Mouse (Mus musculus) stomach, embryonic 14.5 days (tissue): Measurements from ENCODE around the gene Erp27. TPM values are rescaled to one million over a fixed set of nuclear protein-coding genes. Genes with fewer than 3 reads are reported as not detected.
A peak's percentile ranks its signal among the peaks of the same experiment; 100 is the strongest.

Source experiments
- ATAC-seq: fragments of 200-750 bp; cut with Nextera tagmentation; 2 replicates; pipeline ENCODE4 v1.8.0; 2017; ENCODE audit warnings: low read depth, moderate TSS enrichment; ENCODE audit not compliant: insufficient number of reproducible peaks, insufficient read depth, low FRiP score
- H3K27ac ChIP-seq: fragments of 300-500 bp; sonication (generic); 2 replicates; pipeline ENCODE4 v1.5.1; 2014; ENCODE audit warnings: mild to moderate bottlenecking, low read length, moderate library complexity, mixed read lengths
- H3K27me3 ChIP-seq: fragments of 300-500 bp; sonication (generic); 2 replicates; pipeline ENCODE4 v1.6.1; 2014; ENCODE audit warnings: low read length, control low read depth, mixed read lengths; ENCODE audit not compliant: control insufficient read depth, insufficient read depth
- H3K36me3 ChIP-seq: fragments of 300-500 bp; sonication (generic); 2 replicates; pipeline ENCODE4 v1.6.1; 2014; ENCODE audit warnings: mild to moderate bottlenecking, control low read depth, low read length, moderate library complexity, mixed read lengths; ENCODE audit not compliant: control insufficient read depth, insufficient read depth
- H3K4me1 ChIP-seq: fragments of 300-500 bp; sonication (generic); 2 replicates; pipeline ENCODE4 v1.6.1; 2014; ENCODE audit warnings: low read length, control low read depth, mixed read lengths; ENCODE audit not compliant: control insufficient read depth, insufficient read depth
- H3K4me2 ChIP-seq: fragments of 300-500 bp; sonication (generic); replicated peaks from 2 replicates; pipeline ENCODE4 v1.6.1; 2014; ENCODE audit warnings: low read depth, low read length, control low read depth
- H3K4me3 ChIP-seq: fragments of 300-500 bp; sonication (generic); 2 replicates; pipeline ENCODE4 v1.5.1; 2014; ENCODE audit warnings: low read depth, low read length, control low read depth
- H3K9ac ChIP-seq: fragments of 300-500 bp; sonication (generic); replicated peaks from 2 replicates; pipeline ENCODE4 v1.6.1; 2014; ENCODE audit warnings: low read depth, mild to moderate bottlenecking, control low read depth, low read length, moderate library complexity, mixed read lengths
- H3K9me3 ChIP-seq: fragments of 300-500 bp; sonication (generic); 2 replicates; pipeline ENCODE4 v1.6.1; 2016; ENCODE audit warnings: low read depth, low read length, control low read depth; ENCODE audit not compliant: control insufficient read depth
- WGBS: fragments of 180-500 bp; shearing (Covaris S2); extraction: QIAGEN DNeasy Blood & Tissue Kit; methylation state at CpG from one replicate; pipeline ENCODE4 v1.1.7; 2014; 5-methylcytosine and 5-hydroxymethylcytosine counted together
- polyA plus RNA-seq: library from polyadenylated mRNA; unstranded; fragments of >200 nt; fragmentation: Nextera tagmentation; extraction: Ambion mirVana; gene quantifications from 2 replicates; pipeline ENCODE4 v1.2.1, GENCODE M21; 2014

The Erp27 gene
- polyA plus RNA-seq, 1 experiment from 2014 or later = 0.48 TPM

DNA sequence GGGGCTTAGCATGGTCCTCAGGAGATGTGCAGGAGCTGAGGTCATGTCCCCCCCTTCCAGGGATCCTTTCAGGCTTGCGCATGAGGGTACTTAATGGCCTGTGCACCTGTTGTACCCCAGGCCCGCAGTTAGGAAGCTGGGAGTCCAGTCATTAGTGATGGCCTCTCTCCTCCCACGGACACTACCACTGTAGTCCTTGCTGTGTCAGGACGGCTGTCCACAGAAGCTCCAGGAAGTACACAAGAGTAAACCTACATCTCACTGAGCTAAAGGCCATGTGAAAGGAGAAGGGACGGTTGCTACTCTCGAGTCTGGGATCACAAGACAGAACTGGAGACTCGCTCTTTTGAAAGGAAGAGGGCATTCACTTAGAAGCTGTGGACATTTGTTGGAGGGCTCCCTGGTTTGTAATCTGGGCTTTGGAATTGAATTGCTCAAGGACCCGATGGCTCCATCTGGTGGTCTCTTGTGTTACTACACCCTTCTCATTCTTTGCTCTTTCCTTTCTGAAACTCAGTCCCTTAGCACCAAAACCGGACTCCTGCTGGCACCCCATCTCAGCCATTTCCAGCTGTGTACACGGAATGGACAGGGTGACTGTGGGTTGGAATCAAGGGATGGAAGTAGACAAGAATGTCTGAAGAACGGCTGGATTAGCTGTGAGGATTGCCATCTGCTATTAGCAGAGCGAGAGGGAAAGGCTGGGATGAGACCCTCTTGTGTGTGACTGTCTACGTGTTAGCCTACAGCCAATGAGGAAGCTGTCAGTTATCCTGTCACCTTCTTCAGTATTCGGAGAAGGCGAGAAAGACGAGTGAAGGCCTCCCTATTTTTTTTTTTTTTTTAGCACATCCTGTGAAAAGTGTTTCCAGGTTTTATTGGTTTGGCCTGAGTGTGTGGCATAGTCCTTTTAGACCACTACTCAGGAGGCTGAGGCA, 1.4 kb downstream of the Erp27 start:
- no peak overlapping the region for H3K4me2 ChIP-seq
- no peaks in the 10 kb centered on the region for H3K9me3 ChIP-seq
- no peak overlapping the region for H3K9ac ChIP-seq
- no peaks in the 10 kb centered on the region for H3K36me3 ChIP-seq
- H3K27ac ChIP-seq = no peak overlapping the region
- WGBS = 35% methylated on average over 16 of the region's 16 CpGs
- H3K4me3 ChIP-seq = no peak overlapping the region
- no peaks in the 10 kb centered on the region for H3K27me3 ChIP-seq
- H3K4me1 ChIP-seq = peaks cover 4% of the 10 kb centered on the region; the same call in 1 of the 2 replicates
- no peak for ATAC-seq

DNA sequence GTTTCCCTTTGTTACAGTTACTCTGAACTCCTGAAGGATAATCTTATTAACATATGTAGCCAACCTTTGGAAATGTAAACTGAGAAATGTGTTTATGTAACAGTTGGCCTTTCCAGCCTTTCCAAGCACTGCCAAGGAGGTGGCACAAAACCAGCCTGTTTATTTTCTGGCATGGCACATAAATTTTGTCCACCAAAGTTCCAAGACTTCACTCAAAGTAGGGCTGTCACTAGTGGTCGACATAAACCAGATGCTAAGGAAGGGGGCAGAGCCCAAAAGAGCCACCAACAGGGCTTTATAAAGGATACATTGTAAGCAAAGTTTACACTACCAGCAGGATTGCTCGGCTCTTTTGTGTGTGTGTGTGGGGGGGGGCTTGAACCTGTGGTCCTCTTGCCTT, 4.1 kb downstream of the Erp27 start:
- no peak overlapping the region for H3K4me3 ChIP-seq
- H3K36me3 ChIP-seq = no peaks in the 10 kb centered on the region
- no peak overlapping the region for H3K27ac ChIP-seq
- H3K4me1 ChIP-seq = peaks cover 10% of the 10 kb centered on the region; the same call in 1 of the 2 replicates
- WGBS = 14% methylated on average over 2 of the region's 2 CpGs
- no peaks in the 10 kb centered on the region for H3K9me3 ChIP-seq
- no peaks in the 10 kb centered on the region for H3K27me3 ChIP-seq
- H3K4me2 ChIP-seq = no peak overlapping the region
- no peak overlapping the region for H3K9ac ChIP-seq
- ATAC-seq = no peak

DNA sequence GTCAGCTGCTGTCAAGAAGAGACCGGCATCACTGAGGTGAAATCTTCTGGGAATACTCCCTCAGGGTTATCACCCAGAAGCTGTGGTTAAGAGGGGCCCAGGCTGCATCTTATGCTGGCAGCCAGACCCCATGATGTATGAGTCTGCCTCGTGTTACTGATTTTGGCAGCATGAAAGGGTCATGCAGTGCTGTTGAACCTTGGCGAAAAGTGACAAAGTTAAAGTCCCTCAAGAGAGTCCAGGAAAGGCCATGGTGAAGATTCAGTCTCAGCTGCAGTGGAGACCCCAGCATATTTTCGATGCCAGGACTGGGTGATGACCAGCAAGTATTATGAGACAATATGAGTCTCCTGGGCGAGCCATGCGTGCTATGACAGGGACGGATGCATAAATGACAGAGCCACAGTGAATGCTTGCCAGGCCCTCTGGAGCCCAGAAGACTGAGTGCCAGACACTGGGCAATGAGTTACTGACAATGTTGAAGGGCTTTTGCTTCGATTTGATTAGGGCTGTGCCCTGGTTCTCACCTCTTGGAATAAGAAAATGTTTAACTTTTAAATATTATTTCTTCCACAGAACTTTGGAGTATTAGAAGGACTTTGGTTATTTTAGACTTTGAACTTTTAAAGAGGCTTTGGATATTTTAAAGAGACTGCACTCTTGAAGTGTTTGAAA, 6.1 kb downstream of the Erp27 start:
- H3K27me3 ChIP-seq = no peaks in the 10 kb centered on the region
- WGBS = 80% methylated on average over 8 of the region's 8 CpGs
- no peak overlapping the region for H3K27ac ChIP-seq
- no peaks in the 10 kb centered on the region for H3K36me3 ChIP-seq
- no peak overlapping the region for H3K9ac ChIP-seq
- ATAC-seq = no peak
- H3K4me3 ChIP-seq = no peak overlapping the region
- H3K4me1 ChIP-seq = peaks cover 22% of the 10 kb centered on the region; the same call in 1 of the 2 replicates
- no peak overlapping the region for H3K4me2 ChIP-seq
- H3K9me3 ChIP-seq = no peaks in the 10 kb centered on the region

DNA sequence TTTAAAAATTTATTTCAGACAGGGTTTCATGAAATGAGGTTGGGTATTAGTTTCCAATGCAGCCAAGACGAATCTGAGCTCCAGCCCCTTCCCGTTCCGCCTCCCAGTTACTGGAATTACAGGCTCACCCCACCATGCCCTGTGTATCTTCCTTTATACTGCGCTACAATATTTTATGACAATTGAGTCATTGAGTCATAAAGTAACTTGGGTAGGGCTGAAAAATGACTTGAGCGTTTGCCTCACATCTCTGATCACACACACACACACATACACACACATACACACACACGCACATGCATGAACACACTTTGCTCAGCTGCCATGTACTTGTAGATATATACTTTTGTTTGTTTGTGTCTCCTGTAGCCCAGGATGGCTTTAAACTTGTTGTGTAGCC, 7.7 kb downstream of the Erp27 start:
- ATAC-seq = no peak
- peak overlapping the region; percentile 77 for H3K27ac ChIP-seq
- H3K4me2 ChIP-seq = no peak overlapping the region

DNA sequence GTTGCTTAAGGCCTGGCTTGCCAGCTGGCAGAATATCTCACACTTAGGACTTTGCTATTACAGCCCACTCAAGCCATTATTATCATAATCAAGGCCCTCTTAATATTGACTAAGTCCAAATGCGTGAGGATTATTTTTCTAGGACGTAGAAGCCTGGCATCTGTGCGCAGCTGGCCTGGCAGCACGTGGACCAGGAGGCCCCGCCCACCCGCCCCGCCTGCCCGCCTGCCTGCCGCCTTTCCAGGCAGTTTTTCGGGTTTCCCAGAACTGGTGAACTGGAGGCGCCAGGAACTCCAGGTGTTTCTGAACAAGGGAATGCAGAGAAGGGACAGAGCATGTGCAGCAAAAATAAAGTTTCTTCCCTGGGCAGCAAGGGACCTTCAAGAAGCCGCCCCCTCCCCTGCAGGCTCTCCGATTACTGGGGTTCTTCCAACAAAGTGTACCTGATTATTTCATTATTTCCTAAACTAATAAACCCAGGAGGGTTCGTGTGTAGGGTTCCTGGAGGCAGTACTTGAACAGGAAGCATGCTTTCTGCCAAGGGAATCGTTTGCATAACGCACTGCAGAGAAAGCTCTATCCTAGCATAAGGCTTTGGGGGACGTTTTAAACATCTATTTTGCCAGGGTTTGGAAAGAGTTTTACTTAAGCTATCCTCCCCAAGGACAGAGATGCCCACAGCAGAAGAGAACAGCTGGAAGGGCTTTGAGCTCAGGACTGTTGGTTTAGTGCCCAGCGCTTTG, 8.4 kb downstream of the Erp27 start:
- no peak overlapping the region for H3K4me3 ChIP-seq
- no peak overlapping the region for H3K9ac ChIP-seq
- WGBS = 9% methylated on average over 18 of the region's 18 CpGs

More for the DNA sequence above, 7.7 kb downstream of the Erp27 start:
- no peaks in the 10 kb centered on the region for H3K36me3 ChIP-seq
- H3K9ac ChIP-seq = no peak overlapping the region
- no peaks in the 10 kb centered on the region for H3K27me3 ChIP-seq
- no peaks in the 10 kb centered on the region for H3K9me3 ChIP-seq
- no peak overlapping the region for H3K4me3 ChIP-seq
- H3K4me1 ChIP-seq = peaks cover 34% of the 10 kb centered on the region
- 88% methylated on average over 6 of the region's 6 CpGs for WGBS

DNA sequence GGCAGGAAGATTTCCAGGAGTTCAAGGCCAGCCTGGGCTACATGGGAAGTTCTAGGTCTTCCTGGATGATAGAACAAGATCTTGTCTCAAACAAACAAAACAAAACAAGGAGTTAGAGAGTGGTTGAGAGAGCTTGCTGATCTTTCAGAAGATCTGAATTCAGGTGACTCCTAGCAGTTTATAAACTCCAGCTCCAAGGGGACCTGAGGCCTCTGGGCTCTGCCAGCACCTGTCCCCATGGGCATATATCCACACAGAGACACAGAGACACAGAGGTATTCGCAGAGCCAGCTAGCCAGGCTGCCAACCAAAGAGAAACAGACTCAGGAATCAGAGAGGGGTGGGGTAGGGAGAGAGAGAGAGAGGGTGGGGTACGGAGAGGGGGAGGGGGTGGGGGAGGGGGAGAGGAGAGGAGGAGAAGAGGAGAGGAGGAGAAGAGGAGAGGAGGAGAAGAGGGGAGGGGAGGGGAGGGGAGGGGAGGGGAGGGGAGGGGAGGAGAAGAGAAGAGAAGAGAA, 9.2 kb downstream of the Erp27 start:
- no peak overlapping the region for H3K4me3 ChIP-seq
- H3K9ac ChIP-seq = no peak overlapping the region
- H3K4me1 ChIP-seq = peaks cover 35% of the 10 kb centered on the region
- H3K36me3 ChIP-seq = no peaks in the 10 kb centered on the region
- H3K4me2 ChIP-seq = no peak overlapping the region
- H3K27me3 ChIP-seq = no peaks in the 10 kb centered on the region
- H3K27ac ChIP-seq = peak overlapping the region; percentile 77; the same call in 1 of the 2 replicates
- H3K9me3 ChIP-seq = no peaks in the 10 kb centered on the region
- 78% methylated on average over 1 of the region's 2 CpGs for WGBS
- no peak for ATAC-seq

More for the DNA sequence above, 8.4 kb downstream of the Erp27 start:
- Histone ChIP-seq H3K9me3 (no peaks in the 10 kb centered on the region), H3K27me3 (no peaks in the 10 kb centered on the region), H3K27ac (peak overlapping the region; percentile 77), H3K4me2 (peak overlapping the region; percentile 15), H3K36me3 (no peaks in the 10 kb centered on the region), H3K4me1 (peaks cover 35% of the 10 kb centered on the region)
- ATAC-seq = peak; percentile 54; the same call in 1 of the 2 replicates

DNA sequence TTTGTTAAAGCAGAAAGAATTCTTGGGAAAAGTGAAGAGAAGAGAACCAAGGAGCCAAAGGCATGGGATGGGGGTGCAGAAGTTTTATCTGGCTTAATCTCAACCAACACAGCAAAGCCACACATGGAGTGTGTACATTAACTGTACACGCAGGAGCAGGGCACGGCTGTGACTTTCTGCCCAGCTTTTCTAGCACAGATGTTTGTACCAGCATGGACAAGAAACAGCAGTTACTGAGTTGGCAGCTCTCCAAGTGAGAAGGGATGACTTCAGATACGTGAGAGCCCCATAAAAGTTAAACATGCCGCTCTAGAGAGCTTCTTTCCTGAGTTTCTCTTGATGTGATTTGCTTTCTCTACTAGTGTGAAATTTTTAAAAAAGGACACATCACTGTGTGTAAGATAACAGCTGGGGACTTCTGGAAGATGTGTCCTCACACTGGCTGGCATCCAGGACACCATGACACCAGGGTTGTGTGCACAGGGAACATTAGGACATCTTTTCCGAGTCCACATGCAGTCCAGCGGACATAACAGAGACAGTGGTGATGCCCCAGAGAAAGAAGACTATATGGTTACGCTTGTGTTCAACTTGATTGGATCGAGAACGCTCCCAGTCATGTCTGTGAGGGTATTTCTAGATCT, 11.6 kb downstream of the Erp27 start:
- 54% methylated on average over 9 of the region's 9 CpGs for WGBS
- H3K4me2 ChIP-seq = no peak overlapping the region
- H3K9me3 ChIP-seq = no peaks in the 10 kb centered on the region

More for the DNA sequence above, 11.6 kb downstream of the Erp27 start:
- ATAC-seq = 0 out of 2 replicates have a peak, but pooled peaks have one; percentile 21
- Histone ChIP-seq H3K27ac (peak overlapping the region; percentile 80), H3K27me3 (no peaks in the 10 kb centered on the region), H3K36me3 (no peaks in the 10 kb centered on the region), H3K4me3 (no peak overlapping the region), H3K4me1 (peaks cover 43% of the 10 kb centered on the region), H3K9ac (no peak overlapping the region)
